Mouse (Mus musculus): ENCODE measurements around the gene Haghl.

Gene Haghl

GRCm38 (mm10) chr17:25786781-25787504 lies 1.5 kb upstream of the Haghl start:
- no peak for DNase-seq (ENCODE audit: low spot score in 2 of 2)

- DNase-seq (ENCODE audit: low spot score in 2 of 2): no peak
Measured at GRCm38 (mm10) chr17:25786280-25786679, 807 bp upstream of the Haghl start, which contains the start of gene Ccdc78. Ccdc78 (plus strand) TSS chr17:25786580.

- no peak for DNase-seq (ENCODE audit: low spot score in 2 of 2)
Measured at GRCm38 (mm10) chr17:25783861-25784574, 1.5 kb downstream of the Haghl start.

- DNase-seq (ENCODE audit: low spot score in 2 of 2): no peak
Measured at GRCm38 (mm10) chr17:25783086-25783485, 2.4 kb downstream of the Haghl start.

- DNase-seq (ENCODE audit: low spot score in 2 of 2): no peak
Measured at GRCm38 (mm10) chr17:25781339-25781738, 4.1 kb downstream of the Haghl start.

- no peak for DNase-seq (ENCODE audit: low spot score in 2 of 2)
Measured at GRCm38 (mm10) chr17:25777948-25778347, 7.5 kb downstream of the Haghl start.

- DNase-seq (ENCODE audit: low spot score in 2 of 2): no peak
Measured at GRCm38 (mm10) chr17:25775318-25776062, 10.0 kb downstream of the Haghl start.

GRCm38 (mm10) chr17:25773549-25774120 lies 11.8 kb downstream of the Haghl start, which contains the start of gene Narfl:
Narfl (plus strand) TSS chr17:25773776.
- DNase-seq (ENCODE audit: low spot score in 2 of 2): peak; percentile 95 to 98

GRCm38 (mm10) chr17:25769331-25769730 lies 16.1 kb downstream of the Haghl start:
- DNase-seq (ENCODE audit: low spot score in 2 of 2): no peak

- no peak for DNase-seq (ENCODE audit: low spot score in 2 of 2)
Measured at GRCm38 (mm10) chr17:25765886-25766285, 19.6 kb downstream of the Haghl start.

- DNase-seq (ENCODE audit: low spot score in 2 of 2): no peak
Measured at GRCm38 (mm10) chr17:25762591-25762990, 22.9 kb downstream of the Haghl start.

GRCm38 (mm10) chr17:25761561-25761970 lies 23.9 kb downstream of the Haghl start:
- DNase-seq (ENCODE audit: low spot score in 2 of 2): no peak

GRCm38 (mm10) chr17:25760148-25760547 lies 25.3 kb downstream of the Haghl start:
- DNase-seq (ENCODE audit: low spot score in 2 of 2): no peak

- DNase-seq (ENCODE audit: low spot score in 2 of 2): no peak
Measured at GRCm38 (mm10) chr17:25757691-25758090, 27.8 kb downstream of the Haghl start.

GRCm38 (mm10) chr17:25756378-25757242 lies 28.9 kb downstream of the Haghl start:
- DNase-seq (ENCODE audit: low spot score in 2 of 2): no peak

GRCm38 (mm10) chr17:25755627-25756377 lies 29.7 kb downstream of the Haghl start:
- DNase-seq (ENCODE audit: low spot score in 2 of 2): no peak

GRCm38 (mm10) chr17:25755086-25755485 lies 30.4 kb downstream of the Haghl start:
- no peak for DNase-seq (ENCODE audit: low spot score in 2 of 2)

GRCm38 (mm10) chr17:25754241-25754640 lies 31.2 kb downstream of the Haghl start, which contains the start of gene Msln:
Msln (minus strand) TSS chr17:25754378.
- no peak for DNase-seq (ENCODE audit: low spot score in 2 of 2)

GRCm38 (mm10) chr17:25751446-25751845 lies 34.0 kb downstream of the Haghl start:
- DNase-seq (ENCODE audit: low spot score in 2 of 2): no peak

- no peak for DNase-seq (ENCODE audit: low spot score in 2 of 2)
Measured at GRCm38 (mm10) chr17:25749314-25749713, 36.2 kb downstream of the Haghl start.
